In genomic region chr6:32510924-32511323, GRCm38 (mm10) we compare ENCODE assay signal across 8 mouse cellular contexts.
A peak's percentile ranks its signal among the peaks of the same experiment; 100 is the strongest.
DNase-seq lines count a peak whose midpoint lies in the region; ATAC-seq and TF ChIP-seq lines count a peak whose summit lies in the region.

No protein-coding gene starts in this region.

- no peak for TF ChIP-seq CTCF in layer of hippocampus, adult 2 months (conservative IDR thresholded peaks at IDR 0.05)
- TF ChIP-seq CTCF in cortical plate, adult 2 months (IDR thresholded peaks at IDR 0.05; ENCODE audit: extremely low read depth, insufficient read depth, low read length) = no peak

- peaks cover 4% of the 10 kb centered on the region for H3K4me1 ChIP-seq in cortical plate, adult 2 months (ENCODE audit: control insufficient read depth, insufficient read depth, low read length)

- H3K4me3 ChIP-seq in layer of hippocampus, adult 2 months = no peak overlapping the region; the same call in 1 of the 2 replicates
- no peak overlapping the region for H3K4me3 ChIP-seq in cortical plate, adult 2 months (ENCODE audit: insufficient read depth, low read length)

- no peak for DNase-seq in layer of hippocampus, adult 2 months (ENCODE audit: low spot score in 2 of 2)
- no peak for DNase-seq in layer of hippocampus, adult 9-10 months (ENCODE audit: low spot score)
- peak; percentile 71 for DNase-seq in kidney, adult 9 months
- DNase-seq in lung, postnatal 25 days (ENCODE audit: low spot score) = peak; percentile 90
- DNase-seq in gastrocnemius, adult 18-20 months (ENCODE audit: low spot score) = no peak
- DNase-seq in spleen, postnatal 4 days (ENCODE audit: low spot score in 2 of 2) = no peak

- ATAC-seq in erythroid progenitor cell, adult 5-6 weeks (replicated peaks; ENCODE audit: low FRiP score, poor library complexity, severe bottlenecking) = no peak

- peak overlapping the region; percentile 74 for H3K27ac ChIP-seq in layer of hippocampus, adult 2 months
- 0 out of 2 replicates have a peak overlapping the region, but pooled peaks have one; percentile 54 for H3K27ac ChIP-seq in cortical plate, adult 2 months (ENCODE audit: insufficient read depth, low read length)

- TF ChIP-seq POLR2A in cortical plate, adult 2 months (IDR thresholded peaks at IDR 0.05; ENCODE audit: extremely low read depth, insufficient read depth, low read length) = no peak

Comparison
In these comparisons a context has a peak if more than half of its experiments do, and no peak if none do; other contexts are left out.
1. DNase-seq: peak in kidney, adult 9 months (single experiment) and lung, postnatal 25 days (single experiment); none in layer of hippocampus, adult 2 months (0 of 2), layer of hippocampus, adult 9-10 months (single experiment), gastrocnemius, adult 18-20 months (single experiment) and spleen, postnatal 4 days (0 of 2).